Mouse (Mus musculus): Measurements from ENCODE around the gene Stab1.

The Stab1 gene

DNA sequence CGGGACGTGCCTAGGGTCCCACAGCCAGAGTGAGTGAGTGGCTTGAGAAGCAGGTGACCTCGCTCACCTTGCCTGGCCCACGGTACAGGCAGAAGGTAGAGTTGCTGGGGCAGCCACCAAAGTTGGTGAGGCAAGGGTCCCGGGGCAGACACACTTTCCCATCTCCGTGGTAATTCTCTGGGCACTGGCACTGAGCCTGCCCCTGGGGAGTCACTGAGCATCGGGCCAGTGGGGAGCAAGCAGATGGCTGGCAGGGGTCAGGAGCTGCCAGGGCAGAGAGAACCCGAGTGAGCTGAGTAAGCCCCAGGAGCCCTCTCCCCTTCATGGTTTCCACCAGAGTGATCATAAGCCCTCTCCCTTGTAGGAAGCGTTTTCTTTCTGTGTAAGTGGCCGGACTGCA lies 6.8 kb downstream of the Stab1 start:
- no peak for DNase-seq

DNA sequence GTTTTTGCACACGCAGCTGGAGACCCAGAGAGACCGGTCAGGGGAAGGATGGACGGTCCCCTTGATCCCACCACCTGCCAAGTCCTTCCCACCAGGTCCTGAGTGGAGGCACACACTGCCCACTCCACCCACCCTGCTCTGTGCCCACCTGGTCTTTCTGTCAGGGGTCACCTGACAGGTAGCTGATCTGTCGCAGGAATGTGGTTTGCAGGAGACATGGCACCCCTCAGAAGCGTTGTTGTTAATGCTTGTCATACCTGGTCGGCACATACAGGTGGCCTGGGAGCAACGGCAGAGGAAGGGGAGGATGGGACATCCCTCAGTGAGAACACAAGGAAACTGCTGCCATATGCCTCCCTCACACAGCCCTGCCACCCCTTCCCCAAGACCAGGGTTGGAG lies 7.2 kb downstream of the Stab1 start:
- no peak for DNase-seq

DNA sequence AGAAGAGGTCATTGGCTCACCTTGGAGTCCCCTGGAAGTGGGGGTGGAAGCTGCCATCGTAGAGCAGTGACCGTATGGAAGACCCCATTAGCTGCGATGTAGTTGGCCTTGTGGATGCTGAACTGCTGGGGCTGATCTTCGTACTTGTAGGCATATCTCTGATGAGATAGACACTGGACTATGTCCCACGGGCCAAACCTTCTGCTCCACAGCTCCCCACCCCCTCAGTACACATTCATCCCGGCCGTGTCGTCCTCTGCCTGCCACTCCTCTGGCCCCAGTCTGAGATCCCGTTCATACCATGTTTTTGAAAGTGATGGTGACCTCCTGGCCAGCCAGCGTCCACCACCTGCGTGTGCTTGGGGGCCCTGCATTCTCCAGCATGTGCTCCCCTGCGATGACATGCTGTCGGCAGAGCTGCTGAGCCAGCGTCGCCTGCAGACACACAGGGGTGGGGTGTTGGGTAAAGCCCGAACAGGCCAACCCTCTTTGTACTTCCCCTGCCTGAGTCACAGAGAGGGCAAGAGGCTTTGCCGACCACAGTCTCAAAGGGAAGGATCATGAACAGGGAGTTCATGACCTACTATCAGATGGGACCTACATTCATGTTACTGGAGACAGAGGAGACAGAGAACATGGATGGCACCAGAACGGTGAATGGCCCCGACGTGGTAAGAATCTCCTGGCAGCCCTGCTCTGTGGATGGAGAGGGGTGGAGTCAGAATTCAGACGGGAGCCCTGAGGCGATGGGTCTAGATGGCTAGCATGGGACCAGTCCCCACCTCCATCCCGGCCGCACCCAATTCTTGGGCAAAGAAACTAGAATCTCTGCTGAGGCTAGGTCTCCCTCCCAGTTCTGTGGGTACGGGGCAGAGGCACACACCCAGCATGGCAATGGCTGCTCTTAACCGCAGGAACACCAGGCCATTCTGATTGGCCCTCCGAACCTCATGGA lies 8.0 kb downstream of the Stab1 start:
- no peak for DNase-seq

DNA sequence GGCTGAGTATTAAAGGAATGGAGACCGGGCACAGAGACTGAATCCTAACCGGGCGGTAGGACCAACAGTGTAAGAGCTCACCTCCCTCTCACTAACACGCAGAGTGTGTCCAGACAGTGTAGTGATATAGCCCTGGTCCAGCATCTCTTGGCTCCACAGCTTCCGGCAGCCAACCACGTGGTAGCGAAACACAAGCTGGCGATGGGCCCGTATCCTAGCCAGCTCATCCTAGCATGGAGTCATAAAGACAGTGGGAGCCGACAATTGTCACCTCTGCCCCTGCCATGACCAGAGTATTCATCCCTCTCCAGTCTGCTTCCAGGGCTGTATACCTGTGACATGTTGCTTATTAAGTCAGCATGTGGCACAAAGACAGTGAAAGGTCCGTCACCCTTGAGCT lies 22.7 kb downstream of the Stab1 start:
- DNase-seq, result no peak

DNA sequence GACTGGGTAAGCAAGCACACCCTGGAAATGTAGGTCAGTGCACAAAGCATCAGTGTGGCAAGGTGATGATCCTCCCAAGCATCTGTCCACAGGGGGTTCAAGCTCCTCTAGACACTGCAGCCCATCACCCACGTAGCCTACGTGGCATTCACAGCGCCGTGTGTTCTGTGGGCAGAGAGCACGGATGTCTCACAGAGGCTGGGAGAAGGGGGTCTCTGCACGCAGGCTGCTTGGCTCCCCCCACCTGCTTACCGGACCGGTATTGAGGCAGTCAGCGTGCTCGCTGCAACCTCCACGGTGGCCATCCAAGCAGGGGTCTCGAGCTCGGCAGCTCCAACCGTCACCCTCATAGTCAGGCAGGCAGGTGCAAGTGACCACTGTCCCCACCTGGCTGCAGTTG lies 27.4 kb downstream of the Stab1 start:
- DNase-seq, result no peak

DNA sequence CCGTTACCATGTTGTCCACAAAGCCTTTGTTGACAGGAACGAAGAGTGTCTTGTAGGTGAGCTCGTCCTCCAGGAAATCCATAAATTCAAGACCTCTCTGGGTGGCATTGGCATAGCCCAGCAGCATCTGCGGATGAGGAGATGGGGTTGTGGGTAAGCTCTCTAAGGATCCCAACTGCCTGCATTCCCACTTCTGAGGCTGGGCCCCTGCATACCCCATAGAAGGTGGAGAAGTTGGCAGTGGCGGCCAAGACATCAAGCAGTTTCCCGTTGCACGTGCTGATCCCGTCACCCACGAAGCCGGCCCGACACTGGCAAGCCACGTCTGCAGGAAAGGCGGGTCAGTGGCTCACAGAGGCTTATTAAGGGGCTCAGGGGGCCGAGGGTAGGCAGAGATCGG lies 28.3 kb downstream of the Stab1 start:
- no peak for DNase-seq

DNA sequence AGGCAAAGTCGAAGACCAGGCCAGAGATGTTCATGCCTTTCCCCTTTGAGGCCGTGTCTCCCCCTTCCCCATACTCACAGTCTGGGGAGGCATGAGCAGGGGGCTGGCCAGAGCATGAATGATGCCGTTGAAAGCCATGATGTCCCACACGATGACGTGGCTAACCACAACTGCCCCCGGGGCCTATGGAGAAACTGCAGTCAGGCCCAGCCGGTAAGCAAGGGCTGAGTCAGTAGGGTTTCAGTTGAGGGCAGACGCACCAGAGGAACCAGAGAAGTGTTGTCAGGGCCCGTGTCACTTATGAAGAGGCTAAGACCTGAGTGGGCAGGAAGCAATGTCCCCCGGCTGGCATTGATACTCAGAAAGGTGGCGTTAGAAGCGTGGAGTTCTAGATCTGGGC lies 28.8 kb downstream of the Stab1 start:
- DNase-seq, result no peak

DNA sequence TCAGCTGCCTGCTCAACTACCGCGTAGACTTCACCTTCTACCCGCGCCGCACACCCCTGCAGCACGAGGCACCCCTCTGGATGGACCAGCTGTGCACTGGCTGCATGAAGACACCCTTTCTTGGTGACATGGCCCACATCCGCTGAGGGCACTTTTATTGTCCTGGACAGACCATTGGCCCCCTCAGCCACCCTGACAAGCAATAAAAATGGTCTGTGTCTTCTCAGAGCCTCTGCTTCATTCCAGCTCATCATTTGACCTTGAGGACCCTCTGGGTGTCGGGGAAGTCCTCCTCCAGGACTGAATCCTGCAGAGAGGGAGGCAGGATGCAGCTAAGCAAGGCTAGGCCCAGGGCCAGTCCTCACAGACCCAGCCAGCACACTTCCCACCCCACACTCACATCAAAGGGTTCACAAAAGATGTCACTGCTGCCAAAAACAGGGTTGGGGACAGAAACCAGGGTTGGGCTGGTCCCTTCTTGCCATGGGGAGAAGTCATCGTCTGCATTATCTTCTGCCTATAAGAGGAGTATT lies 29.5 kb downstream of the Stab1 start:
- DNase-seq, result no peak

DNA sequence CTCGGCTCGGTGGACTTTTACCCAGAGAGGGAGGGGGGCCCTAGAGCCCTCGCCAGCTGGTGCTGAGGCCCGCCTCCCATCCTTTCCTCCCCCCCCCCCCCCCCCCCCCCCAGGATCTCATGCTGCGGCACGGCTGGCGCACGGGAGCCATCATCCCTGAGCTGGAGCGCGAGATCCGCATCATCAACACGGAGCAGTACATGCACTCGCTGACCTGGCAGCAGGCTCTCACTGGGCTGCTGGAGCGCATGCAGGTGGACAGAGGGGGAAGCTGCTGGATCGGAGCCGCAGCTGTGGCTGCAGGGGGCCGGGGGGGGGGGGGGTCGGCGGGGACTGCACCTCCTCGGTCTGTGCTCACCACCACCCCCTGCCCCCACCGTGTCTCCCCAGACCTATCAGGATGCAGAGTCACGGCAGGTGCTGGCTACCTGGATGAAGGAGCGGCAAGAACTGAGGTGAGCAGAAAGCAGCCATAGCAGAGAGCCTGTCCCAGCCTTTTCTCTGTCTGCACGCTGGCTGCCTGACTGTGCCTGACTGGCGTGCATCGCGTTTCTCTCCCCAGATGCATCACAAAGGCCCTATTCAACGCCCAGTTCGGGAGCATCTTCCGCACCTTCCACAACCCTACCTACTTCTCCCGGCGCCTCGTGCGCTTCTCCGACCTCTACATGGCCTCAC lies 30.1 kb downstream of the Stab1 start:
- peak; percentile 36 for DNase-seq

DNA sequence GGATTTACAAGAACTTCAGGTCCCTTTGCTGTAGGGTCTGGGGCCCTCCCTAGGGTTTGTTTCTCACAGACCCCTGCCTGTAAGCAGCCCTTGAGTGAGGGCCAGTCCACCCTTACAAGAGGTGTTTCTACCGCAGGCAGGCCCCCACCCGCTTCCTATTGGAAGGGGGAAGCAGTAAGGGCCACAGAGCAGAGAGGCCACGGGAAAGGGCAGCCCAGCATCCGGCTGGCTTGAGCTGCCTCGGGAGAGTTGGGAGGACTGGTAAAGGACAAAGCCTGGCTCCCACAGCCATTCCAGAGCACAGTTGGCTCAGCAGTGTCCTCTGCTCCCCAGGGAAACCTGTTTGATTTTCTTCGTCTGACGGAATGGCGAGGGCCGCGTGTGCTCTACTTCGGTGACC lies 30.6 kb downstream of the Stab1 start:
- no peak for DNase-seq

DNA sequence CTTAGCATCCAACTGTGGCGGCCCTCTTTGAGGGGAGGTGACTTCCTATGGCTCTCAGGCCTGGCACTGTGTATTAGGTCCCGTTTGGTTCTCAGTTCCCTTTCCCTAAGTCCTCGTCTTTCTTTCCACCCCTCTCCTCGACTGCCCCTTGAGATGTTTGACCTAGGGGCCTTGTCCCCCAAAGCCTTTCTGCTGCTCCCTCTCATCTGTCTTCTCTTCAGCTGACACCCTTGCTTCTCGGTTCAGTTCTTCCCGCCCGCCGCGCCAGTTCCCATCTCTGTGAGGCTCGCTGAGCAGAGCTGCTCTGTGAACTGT lies 31.2 kb downstream of the Stab1 start:
- DNase-seq, result no peak

DNA sequence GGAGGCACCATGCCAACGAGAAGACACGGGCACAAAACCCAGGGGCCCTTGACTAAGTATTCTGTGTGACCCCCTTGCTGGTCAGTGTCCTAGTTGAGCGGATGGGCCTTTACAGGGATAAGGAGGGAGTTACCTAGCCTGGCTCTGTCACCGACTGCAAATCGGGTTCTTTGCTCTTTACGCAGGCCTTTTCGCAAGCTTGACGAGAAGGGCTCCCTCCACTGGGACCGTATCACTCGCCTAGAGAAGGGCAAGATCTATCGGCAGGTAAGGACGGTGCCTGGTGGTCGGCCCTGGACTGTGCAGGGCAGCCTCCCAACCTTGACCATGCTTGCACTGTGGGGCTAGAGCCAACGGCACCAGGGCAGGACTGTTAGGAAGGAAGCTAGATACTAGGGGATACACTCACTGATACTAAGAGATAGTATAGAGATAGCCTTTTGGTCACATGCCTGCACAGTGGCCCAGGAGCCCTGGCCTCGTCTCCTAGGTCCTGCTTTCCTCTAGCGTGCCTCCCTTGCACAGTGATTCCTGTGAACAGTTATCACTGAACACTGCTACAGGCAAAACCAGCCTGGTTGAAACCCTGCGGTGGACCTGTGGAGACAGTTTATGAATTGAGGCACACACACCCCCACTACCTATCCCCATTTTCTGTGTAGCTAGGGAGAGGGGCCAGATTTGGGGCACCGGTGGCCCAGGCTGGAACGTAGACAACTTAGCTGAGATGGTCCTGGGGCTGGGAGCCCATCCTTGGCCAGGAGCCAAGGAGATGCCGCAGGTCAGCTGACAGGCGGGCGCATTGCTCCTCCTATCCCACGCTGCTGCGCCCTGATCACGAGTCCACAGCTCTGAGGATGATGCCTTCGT lies 31.8 kb downstream of the Stab1 start:
- DNase-seq, result no peak

DNA sequence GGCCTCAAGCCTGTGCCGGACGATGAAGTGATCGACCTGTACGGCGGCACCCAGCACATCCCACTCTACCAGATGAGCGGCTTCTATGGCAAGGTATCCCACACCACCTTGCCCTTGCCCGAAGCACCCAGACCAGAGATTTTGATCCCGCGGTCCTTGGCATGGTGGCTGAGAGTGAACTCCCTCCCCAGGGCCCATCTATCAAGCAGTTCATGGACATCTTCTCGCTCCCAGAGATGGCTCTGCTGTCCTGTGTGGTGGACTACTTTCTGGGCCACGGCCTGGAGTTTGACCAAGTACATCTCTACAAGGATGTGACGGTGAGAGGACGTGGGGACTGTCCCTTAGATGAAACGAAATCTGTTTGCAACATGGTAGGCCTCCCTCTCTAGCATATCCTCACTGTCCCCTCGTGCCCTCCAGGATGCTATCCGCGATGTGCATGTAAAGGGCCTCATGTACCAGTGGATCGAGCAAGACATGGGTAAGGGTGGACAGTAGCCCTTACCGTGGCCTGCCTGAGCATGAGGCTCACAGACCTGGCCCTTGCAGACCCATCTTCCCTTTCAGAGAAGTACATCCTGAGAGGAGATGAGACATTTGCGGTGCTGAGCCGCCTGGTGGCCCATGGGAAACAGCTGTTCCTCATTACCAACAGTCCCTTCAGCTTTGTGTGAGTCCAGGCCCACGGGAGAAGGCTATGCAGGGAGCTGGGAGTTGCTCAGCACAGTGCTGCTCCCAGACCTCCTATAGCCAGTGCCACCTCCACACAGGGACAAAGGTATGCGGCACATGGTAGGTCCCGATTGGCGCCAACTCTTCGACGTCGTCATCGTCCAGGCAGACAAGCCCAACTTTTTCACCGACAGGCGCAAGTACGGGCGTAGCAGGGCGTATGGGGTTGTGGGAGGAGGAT lies 32.7 kb downstream of the Stab1 start:
- no peak for DNase-seq

DNA sequence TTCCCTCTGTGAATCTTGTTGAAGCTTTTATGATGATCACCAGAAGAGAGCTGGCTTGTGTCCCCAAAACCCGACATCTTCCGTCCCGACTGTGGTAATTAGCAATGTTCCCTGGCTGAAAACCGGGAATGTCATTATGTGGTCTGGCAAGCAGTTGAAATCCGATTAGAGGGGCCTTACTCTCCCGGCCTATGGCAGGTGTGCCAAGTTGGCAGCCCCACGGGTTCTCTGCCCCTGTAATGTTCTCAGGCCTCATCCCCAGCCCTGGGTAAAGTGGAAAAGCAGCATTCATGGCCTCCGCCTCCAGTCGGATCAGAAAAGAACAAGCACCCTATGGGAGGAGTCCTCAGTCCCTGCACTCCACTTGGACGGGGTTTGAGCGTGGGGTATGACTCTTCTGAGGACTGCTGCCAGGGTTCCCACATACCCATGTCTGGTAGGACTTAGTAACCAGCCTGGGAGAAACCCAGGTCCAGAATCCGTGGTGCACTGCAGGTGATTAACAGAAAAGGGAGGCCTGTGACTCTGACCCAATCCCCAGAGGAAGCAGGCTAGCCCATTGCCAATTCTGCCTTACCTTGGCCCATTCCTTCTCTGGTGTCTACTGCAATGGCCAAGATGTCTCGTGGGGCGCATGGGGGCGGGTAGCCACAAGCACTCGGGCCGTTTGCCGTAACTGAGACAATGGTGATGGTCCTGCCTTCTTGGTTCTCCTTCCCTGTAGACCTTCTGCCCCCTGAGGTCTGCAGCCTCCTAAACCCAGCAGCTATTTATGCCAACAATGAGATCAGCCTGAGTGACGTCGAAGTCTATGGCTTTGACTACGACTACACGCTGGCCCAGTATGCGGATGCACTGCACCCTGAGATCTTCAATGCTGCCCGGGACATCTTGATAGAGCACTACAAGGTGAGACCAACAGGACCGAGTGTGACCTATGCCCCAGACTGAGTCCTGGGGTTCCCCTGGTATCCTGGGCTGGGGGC lies 34.1 kb downstream of the Stab1 start:
- DNase-seq, result no peak

DNA sequence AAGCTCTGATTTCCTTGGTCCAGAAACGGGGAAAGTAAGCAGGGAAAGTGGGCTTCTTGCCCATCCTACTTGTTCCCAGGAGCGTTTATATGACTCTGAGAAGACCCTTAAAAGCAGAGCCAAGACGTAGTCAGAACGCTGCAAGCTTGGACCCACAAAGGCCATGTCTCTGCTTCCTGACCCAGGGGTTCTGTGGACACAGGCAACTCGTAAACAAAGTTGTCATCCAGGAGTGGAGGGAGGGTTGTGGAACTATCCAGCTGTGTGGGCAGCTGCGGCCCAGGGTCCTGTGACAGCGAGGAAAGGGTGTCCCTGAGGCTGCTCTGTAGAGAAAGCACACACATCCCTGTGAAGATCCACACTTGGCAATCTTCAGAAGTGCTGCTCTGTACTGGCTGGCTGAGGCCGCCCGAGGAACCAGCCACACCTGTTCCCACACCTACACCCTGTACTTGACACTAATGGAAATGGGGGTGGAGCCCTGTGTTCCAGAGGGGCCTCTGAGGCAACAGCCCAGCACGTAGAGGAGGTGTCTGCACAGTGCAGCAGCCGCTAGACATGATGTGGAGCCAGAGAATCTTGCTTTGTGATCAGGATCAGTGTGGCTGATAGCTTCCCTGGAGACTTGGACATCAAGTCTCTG lies 35.3 kb downstream of the Stab1 start:
- no peak for DNase-seq

DNA sequence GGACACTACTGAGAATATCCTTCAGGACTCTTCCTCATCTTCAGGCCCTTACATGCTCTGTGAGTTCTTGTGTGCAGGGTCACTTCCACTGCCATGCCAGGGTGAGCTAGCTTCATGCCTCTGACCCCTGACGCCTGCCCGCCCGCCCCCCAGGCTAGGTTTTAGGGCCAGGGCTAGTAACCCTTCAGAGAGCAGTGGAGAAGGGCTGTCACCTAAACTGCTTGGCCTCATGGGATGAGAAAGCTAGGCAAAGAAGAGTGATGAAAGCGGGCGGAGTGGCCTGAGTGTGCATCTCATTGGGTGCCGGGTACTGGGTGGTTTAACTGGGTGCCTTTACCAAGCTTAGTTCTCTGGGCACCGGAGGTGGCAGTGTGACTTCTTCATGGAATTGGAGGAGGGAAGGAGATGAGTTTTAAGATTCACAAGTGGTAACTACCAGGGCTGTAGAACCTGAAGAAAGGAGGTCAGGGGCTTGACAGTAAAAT lies 35.9 kb downstream of the Stab1 start:
- DNase-seq, result no peak

DNA sequence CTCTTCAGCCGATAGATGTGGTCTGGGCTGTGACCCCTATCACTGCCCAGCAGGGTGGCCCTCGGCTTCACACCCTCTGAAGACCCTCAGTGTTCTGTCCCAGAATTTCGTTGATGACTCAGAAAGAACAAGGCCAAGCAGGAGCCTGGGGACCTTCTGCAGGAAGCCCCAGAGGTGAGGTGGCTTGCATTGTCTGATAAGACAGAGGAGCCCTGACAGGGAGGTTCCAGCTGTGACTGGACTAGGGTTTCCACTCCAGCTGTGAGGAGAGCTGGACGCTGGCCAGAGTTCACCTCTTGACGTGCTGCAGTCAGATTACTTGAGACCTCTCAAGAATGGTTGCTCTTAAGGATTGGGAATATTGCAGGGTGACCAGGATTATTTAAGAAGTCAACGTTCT lies 36.4 kb downstream of the Stab1 start:
- no peak for DNase-seq

DNA sequence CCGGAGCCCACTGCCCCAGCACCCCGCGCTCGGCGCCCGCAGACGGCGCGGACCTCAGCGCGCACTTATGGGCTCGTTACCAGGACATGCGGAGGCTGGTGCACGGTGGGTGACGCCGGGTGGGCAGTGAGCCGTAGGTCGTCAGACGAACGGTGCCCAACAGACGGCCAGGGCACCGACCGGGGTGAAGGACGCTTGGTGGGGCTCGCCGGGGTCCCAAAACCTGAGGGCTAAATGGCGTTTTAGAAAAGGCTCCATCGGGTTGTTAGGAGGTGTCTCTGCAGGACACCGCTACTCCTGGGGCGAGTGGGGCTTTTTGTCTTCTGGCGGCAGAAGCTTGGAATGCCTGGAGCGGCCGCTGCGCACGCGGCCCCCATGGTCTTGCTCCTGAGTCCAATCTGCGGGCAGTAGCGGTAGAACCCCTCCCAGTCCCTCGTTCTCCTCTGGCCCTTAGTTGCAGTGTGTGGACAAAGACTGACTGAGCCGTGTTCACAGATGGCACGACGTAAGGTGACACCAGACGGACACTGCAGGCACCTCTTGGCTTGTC lies 37.1 kb downstream of the Stab1 start:
- DNase-seq, result no peak

DNA sequence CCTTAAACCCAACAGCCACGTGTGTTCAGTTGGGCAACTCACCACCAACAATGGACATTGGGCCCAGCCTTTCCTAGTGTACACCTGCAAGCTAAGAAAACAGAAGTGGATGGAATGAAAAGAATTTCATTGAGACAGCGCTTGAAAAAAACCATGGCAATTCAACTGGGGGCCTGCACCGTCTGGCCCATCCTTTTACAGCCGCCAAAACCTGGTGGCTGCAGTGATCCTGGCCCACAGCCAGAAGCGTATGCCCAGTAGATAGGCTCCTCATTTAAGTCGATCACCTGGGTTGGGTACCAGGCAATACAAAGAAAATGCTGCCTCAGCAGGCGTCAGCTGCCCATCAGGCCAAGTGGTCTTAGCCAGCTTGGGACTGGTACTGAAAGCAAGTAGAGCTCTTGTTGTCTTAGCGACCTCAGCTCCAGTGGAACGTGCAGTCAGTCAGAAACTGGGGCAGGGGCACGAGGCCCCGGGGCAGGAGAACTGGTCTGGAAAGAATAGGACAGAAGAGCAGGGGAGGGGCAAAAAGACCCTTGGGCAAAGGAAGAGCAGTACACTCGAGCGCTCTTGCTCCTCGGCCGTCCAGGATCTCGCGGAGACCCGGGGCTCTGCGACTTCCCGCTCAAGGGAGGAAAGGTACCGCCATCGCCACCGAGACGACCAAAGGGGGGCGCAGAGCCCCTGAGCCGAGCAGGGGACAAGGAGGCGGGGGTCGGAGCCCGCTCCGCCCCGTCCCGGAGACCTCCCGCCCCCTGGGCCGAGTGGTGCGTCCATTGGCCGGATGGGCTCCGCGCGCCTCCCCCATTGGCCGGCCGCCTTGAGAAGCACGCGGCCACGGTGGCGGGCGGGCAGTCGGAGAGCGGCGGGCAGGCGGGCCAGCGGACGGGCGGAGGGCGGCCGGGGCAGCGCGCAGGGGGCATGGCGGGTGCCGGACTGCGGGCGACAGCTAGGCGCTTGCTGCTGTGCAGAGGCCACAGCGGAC lies 37.9 kb downstream of the Stab1 start, which contains the start of gene Nt5dc2:
Nt5dc2 (plus strand) TSS at position 818 of the 985 bp plus-strand sequence.
- peak; percentile 56 for DNase-seq

All from cerebellum, adult 11 months (tissue).